Mouse (Mus musculus): Measurements from ENCODE around the gene Cggbp1.

Gene Cggbp1

DNA sequence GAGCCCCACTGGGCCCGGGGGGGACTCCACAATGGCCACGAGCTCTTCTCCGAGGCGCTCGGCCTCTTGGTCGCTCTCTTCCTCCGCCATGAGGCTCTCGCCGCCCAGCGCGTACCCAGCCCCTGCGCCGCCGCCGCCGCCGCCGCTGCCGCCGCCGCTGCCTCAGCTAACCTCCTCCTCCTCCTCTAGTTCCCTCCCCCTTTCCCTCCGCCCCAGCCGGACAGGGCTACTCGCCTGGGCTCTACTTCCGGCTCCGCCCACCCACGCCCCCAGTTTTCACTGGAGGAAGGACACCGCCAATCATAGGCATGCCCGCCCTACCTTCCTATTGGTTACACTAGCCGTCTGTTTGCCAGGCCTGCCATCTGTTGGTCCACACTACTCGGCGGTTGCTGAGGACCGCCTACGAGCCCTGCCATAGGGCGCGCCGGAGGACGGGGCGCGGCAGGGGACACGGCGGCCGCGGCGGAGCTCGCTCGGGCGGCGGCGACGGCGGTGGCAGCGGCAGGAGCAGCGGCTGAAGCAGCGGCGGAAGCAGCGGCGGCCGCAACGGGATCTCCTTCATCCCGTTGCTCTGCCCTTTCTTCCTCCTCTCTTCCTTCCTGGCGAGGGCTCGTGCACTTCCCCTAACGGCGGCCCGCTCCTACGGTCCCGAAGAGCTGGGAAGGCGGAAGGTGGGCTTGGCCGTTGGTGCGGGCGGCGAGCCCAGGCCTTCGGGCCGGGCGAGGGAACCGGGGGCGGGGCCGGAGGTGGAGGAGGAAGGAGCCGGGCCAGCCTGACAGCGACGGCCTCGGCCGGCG, at the start of gene Cggbp1, which contains the start of gene Zfp654:
TSS of gene Cggbp1 (plus strand) at position 434 of the 800 bp plus-strand sequence.
TSS of gene Zfp654 (minus strand) at position 90 of the 800 bp plus-strand sequence.
- peak; percentile 28; the same call in 1 of the 2 replicates for TF ChIP-seq GATA4 (IDR thresholded peaks at IDR 0.05; ENCODE audit: insufficient replicate concordance, low read length)

DNA sequence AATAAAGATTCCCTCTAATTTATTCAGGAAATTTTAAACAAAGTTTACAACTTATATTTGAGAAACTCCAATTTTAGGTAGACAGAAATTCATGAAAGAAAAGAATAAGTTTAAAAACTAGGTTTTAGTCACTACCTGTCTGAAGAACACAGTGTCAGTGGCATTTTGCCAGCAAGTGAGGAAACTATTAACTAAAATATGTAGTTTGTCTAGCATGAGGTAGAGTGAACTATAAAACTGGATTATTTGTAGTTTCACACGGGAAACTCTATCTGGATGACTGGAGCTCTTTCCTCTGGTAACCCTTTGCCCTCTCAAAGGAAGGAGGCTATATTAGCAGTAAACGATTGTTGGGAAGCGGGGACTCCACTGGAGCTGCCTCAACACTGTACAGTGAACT, 48.8 kb upstream of the Cggbp1 start:
- TF ChIP-seq GATA4 (IDR thresholded peaks at IDR 0.05; ENCODE audit: insufficient replicate concordance, low read length), result no peak

DNA sequence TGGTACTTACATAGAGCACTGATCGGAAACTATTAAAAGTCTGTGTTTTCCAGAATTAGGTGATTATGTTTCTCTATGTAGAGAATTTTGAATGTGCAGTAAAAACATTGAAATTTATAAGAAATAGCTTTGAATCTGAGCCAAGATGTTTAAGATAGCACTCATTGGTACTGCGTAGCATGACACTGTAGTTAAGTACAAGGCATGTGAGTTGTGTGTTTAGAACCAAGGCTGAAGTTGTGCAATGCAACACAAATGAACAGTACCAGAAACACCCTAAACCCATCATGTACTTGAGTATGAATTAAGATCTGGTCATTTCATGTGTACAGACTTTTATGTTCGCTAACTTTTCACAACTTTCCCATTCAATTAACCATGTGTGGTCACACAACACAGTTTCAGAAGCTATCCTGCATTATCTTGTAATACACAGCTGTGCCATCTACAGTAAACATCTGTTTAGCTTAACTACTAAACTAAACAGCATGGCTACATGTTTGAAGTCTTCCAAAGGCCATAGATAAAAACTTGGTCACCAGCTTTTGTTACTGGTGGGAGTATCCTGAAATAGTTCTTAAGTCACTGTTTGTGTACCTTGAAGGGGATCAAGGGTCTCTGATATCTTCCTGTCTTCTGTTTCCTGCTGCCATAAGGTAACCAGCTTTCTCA, 34.6 kb upstream of the Cggbp1 start:
- TF ChIP-seq GATA4 (IDR thresholded peaks at IDR 0.05; ENCODE audit: insufficient replicate concordance, low read length), result no peak

DNA sequence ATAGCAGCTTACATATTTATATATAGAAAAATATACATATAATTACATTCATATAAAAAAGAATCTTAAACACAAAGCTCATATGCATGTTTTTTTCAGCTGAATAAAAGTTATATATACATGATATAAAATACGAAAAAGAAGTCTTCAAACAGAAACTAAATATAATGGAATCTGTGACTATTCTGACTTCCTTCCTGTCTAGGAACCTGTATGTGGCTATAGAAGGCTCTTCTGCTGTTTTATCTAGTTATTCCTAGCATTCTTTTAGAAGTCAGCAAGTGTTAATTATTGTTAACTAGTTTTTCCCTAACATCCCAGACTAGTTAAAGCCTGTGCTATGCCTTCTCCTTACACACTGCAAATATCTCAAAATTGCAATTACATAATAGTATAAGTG, 27.9 kb upstream of the Cggbp1 start:
- no peak for TF ChIP-seq GATA4 (IDR thresholded peaks at IDR 0.05; ENCODE audit: insufficient replicate concordance, low read length)

DNA sequence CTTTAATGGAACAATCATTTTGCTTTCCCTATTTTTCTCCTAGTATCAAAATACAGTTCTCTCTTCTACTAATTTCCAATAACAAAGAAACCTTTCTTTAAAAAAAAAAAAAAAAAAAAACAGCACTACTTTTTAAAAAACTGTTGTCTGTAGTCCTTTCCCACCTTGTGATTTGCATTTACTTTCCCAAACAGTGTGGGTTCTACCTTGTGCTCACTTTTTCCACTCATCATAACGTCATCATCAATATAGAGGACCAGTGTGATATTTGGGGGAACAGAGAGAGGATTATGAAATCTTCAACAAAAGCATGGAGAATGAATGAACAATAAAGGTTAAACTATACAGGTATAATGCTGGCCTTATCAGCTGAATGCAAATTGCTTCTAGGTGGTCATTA, 27.3 kb upstream of the Cggbp1 start:
- no peak for TF ChIP-seq GATA4 (IDR thresholded peaks at IDR 0.05; ENCODE audit: insufficient replicate concordance, low read length)

DNA sequence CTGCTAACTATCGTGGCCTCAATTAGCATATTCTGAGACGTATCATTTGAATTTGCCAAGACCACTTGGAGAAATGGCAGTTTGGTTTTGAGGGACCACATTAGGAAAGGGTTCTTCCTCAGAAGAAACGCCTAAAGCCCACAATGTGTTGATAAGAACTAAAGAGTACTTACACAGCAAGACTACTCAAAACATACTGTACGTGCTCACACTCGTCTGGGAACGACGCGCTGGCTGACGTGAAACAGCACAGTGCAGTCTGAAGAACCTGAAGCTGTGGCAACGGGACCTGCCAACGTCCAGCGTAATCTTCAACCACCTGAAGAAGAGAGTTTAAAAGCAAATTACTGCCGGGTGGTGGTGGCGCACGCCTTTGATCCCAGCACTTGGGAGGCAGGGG, 21.5 kb upstream of the Cggbp1 start:
- TF ChIP-seq GATA4 (IDR thresholded peaks at IDR 0.05; ENCODE audit: insufficient replicate concordance, low read length), result no peak

DNA sequence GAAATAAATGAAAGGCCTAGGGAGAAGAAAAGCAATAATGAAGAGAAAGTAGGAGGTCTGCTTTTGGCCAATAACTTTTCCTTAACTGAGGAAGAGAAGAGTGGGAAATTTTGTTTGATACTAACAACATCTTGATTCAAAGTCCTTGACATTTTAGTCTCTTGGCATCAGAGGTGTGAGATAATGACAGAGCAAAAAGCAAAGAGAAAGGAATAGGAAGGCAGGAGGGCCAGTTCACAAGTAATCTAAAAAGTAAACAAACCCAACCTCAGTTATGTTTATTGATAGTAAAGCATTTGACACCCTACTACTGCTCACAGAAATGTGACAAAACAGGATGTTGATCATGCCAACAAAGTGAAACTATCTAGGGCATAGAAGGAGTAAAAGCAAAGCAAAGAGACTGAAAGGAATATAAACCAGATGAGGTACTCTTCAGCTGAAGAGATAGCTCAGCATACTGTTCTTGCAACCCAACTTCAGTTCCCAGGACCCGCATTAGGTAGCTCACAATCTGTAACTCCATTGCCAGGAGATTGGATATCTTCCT, 15.7 kb upstream of the Cggbp1 start:
- TF ChIP-seq GATA4 (IDR thresholded peaks at IDR 0.05; ENCODE audit: insufficient replicate concordance, low read length), result no peak

DNA sequence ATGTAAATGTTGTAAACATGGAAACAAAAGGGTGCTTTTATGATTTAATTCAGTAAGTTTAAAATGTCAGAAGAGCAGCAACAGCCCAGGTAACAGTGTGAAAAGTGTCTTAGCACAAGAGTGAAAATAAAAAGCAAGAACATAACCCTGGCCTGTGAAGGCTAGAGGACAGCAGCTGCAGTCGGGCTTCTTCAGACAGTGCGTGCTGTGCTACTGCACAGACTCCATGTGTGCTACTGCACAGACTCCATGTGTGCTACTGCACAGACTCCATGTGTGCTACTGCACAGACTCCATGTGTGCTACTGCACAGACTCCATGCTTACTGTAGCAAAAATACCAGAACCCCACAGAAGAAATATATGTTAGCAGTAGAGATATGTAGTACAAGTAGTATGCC, 15.1 kb upstream of the Cggbp1 start:
- TF ChIP-seq GATA4 (IDR thresholded peaks at IDR 0.05; ENCODE audit: insufficient replicate concordance, low read length), result no peak

DNA sequence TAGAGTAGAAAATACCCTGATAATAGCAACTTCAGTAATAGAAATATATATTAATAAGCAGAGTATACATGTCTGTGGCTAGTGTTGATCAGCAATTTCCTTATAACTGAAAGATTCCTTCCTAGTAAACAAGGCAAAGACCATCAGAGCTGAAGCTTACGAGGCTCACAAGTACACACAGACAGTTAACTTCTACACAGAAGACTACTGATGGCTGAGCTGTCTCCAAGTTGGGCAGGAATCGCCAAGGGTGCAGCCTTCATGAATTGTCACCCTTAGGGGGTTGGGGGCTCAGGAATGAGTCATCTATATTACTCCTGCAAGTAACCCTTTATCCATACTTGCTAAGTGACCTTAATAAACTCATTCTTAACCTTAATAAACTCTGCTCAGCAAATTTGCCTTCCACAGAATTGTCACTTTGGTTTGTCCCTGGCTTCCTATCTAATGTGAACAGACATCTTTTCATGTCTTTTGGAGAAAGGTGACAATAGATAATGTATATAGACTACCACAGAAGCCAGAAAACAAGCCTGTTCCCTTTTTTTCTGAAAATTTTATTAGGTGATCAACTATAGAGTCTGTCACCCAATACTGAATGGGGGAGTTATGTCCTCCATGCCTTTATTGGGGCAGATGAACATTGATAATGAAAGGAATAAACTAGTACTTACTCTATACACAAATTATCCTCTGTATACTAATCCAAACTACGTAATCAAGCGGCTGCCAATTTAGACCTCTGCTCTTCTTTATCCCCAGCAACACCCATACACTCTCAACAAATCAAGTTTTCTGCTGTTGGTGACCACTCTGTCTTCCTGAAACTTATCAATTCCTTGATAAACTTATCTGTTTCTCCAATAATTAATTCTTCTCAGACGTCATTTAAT, 10.1 kb upstream of the Cggbp1 start:
- no peak for TF ChIP-seq GATA4 (IDR thresholded peaks at IDR 0.05; ENCODE audit: insufficient replicate concordance, low read length)

DNA sequence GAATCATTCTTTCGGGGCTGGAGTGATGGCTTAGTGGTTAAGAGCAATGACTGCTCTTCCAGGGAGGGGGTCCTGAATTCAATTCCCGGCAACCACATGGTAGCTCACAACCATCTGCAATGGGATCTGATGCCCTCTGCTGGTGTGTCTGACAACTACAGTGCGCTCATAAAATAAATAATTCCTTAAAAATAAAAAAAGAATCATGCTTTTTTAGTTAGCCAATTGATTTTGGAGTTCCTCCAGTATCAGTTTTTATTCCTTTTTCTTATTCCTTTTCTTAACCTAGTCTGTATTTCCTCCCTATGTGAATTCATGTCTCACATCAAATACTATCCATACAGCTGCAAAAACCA, 9.4 kb upstream of the Cggbp1 start:
- TF ChIP-seq GATA4 (IDR thresholded peaks at IDR 0.05; ENCODE audit: insufficient replicate concordance, low read length), result no peak

DNA sequence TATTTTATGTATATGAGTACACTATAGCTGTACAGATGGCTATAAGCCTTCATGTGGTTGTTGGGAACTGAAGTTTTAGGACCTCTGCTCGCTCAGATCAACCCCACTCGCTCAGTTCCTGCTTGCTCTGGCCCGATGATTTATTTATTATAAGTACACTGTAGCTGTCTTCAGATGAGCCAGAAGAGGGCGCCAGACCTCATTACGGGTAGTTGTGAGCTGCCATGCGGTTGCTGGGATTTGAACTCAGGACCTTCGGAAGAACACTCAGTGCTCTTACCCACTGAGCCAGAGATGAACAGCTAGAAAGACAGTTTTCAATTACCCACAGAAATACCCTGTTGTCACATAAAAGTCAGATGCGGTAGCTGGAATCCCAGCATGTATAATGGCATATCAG, 5.8 kb upstream of the Cggbp1 start:
- no peak for TF ChIP-seq GATA4 (IDR thresholded peaks at IDR 0.05; ENCODE audit: insufficient replicate concordance, low read length)

DNA sequence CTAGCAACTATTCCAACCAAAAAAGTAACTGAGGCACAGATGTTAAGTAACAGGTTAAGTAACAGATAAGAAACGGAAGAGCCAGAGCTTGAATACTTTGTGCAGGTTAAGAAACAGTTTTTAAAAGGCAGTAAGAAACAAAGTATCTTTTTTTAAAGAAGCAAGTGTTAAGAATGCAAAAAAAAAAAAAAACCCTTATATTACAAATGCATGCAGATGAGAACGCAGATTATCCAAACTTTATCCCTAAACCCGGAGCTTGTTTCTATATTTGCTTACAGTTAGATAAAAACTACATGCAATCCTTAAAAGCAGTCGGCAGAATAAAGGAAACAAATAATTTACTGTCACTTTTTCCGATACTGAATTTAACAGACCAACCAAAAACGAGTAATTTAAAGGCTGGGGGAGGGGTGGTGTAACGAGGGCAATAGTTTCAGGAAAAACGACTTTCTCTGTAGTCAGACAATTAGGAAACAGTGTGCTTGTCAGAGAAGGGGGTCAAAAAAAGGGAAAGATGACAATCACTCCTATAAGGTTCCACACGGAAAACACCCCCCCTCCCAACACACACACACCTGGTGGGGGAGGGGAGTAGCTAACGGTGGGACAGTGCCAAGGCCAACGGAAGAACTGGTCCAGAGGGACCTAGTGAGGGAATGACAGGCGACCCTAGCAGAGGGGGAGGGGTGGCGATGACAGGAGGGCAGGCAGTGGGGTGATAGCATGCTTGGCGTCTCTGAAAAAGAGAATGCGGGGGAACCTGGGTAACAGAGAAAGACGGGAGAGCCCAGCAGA, 1.3 kb upstream of the Cggbp1 start:
- no peak for TF ChIP-seq GATA4 (IDR thresholded peaks at IDR 0.05; ENCODE audit: insufficient replicate concordance, low read length)

DNA sequence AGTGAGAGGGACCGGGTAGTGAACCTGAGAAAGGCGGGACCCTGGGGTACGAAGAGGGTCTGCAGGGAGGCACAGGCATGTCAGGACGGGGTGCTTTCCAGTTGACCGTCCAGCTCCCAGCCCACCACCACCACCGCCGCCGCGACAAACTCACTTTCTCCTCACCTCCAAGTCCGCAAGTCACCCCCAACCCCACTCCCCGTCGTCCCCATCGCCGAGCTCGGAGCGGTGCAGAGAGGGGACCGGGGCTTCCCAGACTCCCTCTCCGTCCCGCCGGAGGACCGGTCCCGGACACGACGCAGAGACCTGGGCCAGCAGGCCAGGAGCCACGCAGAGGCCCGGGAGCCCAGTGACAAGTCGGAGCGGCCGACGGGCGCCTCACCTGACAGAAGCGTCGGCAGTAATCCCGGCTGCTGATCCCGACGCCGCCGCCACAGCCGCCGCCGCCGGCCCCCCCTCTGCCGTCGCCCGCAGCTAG, 672 bp upstream of the Cggbp1 start:
- TF ChIP-seq GATA4 (IDR thresholded peaks at IDR 0.05; ENCODE audit: insufficient replicate concordance, low read length), result no peak

DNA sequence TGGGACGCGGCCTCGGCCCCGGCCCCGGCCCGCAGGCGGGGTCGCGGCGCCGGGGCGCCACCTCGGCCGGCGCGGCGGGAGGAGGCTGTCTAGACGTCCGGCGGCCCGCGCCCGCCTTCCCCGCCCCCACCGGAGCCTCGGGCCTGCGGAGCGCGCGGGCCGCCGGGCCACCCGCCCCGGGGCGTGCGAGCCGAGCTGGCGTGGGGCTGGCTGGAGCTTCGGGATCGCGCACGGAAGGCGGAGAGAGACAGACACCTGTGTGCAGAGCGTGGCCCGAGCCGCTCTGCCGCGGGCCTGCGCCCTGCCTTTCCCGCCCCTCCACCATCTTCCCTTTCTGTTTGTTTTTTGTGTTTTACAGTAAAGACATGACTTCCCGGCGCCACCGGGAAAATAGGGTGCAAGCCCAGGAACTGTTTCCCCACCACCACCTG, 660 bp downstream of the Cggbp1 start:
- no peak for TF ChIP-seq GATA4 (IDR thresholded peaks at IDR 0.05; ENCODE audit: insufficient replicate concordance, low read length)
